Mouse (Mus musculus) ZHBTc4 (cell line): ENCODE measurements around the gene C9orf72.

Source experiments
- DNase-seq: peaks from one replicate; pipeline ENCODE4 v3.0.0-alpha.2; 2011; ENCODE audit warnings: low read depth, low spot score

The C9orf72 gene

DNA sequence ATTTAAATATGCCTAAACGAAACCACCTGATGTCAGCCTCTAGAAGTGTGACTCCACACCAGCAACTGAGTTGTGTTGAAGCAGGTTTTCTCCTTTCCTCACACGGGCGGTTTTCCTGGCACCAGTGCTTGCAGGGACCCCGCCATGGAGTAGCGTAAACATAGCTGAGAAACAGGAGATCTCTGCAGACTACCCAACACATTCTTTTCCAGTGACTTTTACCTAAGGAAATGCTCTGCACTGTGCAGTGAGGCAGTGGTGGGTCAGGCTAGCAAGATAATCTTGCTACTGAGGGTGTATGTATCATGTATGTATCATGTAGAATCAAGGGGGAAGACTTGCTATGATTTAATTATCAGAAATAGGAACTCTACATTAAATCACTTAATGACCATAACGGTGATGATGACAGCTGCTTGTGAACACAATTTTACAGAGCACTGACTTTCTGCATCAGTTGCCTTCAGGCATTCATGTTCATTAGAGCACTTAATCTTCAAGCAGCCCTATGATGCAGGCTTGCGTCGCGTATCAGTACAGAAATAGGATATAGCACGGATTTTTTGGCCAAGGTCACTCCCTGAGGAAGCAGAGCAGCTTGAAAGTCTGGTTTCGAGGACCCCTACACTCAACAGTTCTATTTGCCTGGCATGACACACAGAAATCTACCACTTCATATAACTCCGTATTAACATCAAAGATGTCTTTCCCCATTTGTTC lies 47.9 kb downstream of the C9orf72 start:
- DNase-seq = no peak

DNA sequence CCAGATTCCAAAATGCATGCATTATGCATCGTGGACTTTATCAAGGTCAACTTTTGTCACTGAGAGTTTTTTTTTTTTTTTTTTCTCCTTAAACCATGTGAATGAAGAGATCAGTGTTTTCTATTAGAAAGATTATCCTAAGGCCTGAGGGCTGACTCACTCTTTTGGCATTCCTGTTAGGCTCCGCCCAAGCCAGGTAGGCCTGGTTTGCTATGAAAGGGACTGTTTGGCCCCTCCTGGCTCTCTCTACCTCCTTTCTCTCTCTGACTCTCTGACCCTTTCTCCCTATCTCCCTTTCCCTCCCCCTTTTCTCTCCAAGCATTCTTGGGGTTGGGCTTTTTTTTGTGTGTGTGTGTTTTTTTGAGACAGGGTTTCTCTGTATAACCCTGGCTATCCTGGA lies 50.4 kb downstream of the C9orf72 start:
- DNase-seq = peak; percentile 23

DNA sequence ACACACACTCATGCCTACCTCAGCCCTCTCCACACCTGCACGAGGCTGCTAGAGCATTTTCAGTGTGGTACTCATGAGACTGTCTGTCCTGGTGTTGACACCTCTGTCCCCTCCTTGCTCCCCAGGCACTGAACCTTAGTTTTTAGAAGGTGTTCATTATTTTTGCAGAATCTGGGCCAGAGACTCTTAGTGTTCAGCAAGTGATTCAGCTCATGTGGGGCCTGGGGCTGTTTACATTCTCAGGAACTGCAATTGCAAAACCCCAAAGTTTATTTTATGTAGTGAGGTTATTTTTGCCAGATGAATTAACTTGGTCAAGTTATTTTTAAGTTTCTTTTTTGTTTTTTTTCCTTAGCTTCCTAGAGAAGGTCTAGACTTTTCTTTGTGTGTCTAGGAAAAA lies 52.4 kb downstream of the C9orf72 start:
- no peak for DNase-seq

DNA sequence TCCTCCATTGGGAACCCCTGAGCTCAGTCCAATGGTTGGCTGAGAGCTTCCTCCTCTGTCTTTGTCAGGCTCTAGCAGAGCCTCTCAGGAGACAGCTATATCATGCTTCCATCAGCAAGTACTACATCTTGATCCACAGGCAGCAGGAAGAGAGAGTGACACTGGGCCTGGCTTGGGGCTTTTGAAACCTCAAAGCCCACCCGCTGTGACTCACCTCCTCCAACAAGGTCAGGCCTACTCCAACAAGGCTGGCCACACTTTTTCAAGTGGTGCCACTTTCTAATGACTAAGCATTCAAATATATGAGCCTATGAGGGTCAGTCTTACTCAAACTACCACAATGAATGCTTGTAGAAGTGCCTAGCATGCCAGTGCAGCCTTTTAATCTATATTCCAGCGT lies 53.5 kb downstream of the C9orf72 start:
- peak; percentile 51 for DNase-seq

DNA sequence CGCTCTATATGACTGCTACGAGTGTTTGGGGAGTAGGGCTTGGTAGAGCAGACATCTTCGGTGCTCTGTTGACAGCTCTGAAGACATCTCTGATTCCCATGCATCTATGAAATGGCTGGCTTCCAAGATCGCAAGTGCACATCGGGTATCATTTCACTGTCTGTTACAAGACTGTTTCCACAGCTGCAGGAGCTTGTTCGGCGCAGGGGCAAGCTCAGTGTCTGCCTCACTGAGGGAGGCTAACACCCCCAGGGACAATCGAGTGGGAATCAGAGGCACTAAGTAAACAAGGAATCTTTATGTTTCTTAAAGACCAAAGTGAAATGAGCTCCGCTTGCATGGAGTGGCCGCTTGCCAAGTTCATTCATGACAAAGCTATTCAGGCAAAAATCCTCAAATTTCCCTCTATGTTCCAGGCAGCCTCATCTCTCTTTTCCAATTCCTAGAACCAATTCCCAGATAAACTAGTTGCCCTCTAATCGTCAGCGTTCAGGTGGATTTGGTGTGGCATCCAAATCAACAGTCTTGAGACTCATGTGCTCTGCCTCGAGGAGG lies 56.3 kb downstream of the C9orf72 start:
- no peak for DNase-seq

DNA sequence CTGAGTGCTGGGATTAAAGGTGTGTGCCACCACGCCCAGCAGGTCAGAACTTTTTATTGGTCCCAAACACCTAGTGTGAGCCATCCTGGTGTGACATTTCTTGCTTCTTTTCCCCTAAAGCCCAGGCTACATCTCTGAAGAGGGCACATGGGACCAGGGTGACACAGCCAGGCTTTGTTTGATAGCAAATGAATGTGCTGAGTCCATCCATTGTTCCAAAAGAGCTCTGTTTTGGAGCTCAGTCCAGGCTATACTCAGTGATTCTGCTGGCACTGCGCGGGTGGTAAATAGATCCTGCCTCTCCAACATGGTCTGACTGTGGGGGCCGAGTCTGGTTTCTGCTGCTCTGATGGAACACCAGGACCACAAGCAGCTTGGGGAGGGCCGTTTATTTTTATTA lies 58.1 kb downstream of the C9orf72 start:
- DNase-seq = no peak

DNA sequence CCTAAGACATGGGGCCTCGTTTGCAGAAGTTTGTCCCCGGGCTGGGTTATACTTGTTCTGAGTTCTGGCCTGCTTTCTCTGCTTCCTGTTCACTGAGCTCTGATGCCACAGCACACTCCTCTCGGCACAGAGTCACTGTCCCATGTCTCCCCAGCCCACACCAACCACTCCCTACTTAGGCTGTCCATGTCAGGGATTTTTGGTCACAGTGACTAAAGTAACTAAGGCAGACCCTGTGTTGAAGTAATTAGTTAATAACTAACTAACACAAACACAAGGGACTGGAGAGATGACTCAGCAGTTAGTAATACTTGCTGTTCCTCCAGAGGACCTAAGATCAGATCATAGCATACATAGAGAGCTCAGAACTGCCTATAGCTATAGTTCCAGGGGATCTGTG lies 60.0 kb downstream of the C9orf72 start:
- DNase-seq = no peak

DNA sequence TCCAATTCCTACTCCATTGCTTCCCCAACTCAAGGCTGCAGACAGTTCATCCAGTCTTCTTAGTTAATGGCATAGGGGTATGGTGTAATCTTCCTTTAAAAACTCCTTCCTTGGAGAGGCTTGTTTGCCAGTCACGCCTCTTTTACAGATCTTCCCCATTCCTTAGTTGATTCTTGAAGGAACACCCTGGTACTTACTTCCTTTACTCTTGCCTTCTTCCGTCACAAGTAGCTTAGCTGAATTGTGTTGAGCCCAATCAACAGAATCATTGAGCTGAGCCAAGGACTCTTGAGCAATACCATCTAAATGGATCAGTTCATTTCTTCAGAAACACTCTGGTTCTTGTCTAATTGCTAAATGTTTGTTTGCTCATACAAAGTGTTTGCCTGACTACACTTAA lies 60.7 kb downstream of the C9orf72 start:
- DNase-seq = no peak

DNA sequence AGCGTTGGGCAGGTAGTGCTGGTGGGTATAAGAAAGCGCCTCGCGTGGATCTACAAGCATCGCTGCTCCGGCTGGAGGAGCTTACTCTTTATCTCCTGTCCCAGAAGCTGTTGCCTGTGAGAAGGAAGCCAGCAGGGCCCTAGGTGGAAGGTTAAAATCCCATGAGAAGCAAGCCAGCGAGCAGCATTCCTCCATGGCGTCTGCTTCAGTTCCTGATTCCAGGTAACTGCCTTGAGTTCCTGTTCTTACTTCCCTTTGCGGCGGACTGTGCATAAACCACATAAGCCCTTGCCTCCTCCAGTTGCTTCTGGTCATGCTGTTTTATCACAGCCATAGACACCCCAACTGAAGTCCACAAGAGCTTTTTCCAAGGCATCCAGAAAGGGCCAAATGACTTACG lies 68.2 kb downstream of the C9orf72 start:
- DNase-seq = no peak

DNA sequence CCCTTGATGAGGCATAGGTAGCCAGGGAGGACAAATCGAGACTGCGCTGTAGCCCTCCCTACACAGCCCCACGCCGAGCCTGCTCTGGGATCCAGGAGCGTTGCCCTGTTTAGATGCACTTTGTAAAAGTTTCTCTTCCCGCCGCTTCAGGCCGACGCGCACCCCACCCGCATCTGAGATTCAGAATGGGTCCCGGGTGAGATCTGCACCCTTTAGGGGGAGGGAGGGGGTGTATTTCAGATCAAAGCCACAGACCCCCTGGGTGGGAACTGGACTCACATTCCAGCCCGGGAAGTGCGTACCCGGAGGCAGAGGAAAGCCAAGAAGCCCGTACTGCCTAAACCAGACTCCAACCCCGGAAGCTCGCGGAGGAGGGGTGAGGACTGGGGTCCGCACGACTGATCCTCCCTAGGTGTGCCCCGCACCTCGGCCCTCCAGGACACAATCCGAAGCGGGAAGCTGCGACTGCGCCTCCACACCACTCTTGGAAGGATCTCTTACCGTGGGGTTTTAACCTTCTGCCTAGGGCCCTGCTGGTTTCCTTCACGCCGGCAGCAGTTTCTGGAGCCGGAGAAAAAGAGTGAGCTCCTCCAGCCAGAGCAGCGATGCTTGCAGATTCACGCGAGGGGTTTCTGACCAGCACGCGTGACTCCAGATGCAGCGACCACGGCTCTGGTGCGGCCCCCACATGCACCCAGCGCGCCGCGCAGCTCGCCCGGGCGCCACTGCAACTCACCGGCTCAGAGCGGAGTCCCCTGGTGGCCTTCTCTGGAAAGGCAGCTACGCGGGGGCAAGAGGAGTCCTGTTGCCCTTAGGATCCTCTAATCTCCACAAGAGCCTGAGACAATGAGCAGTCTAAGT lies 69.0 kb downstream of the C9orf72 start, which contains the start of gene Mob3b:
Mob3b (minus strand) TSS at position 734 of the 861 bp plus-strand sequence.
- peak; percentile 94 for DNase-seq

DNA sequence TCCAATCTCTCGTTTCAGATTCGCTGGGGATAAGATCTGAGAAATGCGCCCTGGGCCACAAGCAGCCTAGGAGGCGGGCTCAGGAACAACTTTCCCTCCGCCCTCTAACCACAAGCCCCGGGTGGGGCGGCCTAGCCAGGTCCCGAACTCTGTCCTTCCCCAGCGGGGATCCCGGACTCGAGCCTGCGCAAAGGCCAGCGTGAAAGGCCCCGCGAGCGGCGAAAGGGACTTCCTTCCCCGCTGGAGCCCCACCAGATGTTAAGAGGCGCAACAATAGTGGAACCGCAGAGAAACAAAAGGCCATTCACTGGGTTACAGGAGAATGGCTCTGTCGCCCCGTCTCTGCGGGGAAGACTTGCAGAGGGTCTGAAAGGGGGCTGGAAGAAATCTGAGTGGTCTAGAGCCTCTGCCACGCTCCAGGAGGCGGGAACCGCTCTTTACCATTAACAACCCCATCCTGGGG lies 69.8 kb downstream of the C9orf72 start:
- DNase-seq = peak; percentile 81

DNA sequence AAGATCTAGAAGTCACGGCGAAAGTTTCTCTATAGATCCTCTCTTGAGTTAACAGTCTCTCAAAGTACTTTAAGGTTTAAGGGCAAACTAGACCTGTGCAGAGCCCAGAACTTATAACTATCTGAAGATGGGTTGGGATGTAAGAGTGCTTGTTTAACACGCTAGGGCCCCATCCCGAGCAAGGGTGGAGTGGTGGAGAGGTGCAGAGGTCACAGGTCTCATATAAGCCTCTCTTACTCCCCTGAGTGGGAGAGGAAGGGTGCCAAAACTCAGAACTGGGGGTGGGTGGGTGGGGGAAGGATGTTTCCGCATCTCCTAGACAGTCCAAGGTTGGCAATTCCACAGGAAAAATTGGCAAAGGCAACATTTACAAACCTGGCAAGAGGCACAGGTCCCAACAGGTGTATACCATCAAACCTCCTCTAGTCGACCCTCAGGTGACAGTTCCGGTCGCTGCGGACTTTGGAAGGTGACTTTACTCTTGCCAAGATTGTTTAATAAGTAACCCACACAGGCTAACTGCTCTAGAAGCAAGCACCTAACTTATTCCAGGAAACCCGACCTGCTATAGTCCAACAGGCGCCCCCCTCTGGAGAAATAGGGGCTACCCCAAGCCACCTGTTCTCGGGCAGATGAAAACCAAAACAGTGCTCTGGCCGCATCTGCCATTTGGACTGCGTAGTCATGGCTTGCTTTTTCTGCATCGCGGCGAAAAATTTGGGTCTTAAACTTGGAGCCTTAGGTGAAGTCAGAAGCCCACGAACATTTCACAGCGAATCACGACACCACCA lies 70.6 kb downstream of the C9orf72 start:
- peak; percentile 80 for DNase-seq

DNA sequence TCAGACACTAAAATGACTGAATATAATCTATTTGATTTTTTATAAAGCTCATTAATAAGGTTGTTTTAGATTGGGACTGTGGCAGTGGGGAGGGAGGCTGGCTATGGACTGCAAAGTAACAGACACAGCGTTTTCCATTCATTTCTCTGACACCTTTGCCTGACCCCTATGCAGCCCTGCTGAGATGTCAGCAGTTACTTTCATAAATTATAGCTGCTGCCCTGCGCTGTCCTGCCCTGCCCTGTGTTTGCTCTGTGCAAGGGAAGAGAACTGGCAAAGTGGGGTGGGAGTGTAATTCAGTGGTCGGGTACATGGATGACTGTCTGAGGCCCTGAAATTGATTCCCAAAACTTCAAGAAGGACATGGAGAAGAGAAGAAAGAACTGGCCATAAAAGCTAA lies 71.9 kb downstream of the C9orf72 start:
- no peak for DNase-seq

DNA sequence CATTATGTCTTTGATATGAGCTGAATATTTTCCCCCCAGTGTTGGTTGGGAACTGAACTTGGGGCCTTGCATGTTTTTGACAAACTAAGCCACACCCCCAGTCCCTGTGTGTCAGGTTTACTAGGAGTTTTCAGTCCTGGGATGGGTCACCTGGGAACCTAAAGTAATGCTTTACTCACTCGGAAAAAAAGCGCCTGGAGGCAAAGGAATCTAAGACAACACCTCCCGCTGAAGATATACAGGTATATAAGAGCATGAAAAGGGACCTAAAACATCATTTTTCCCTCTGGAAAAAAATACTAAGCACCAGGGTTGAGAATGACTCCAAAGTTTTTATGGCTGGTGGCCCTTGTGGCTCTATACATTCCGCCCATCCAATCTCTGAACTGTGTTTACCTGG lies 74.2 kb downstream of the C9orf72 start, which contains the start of gene Ifnk:
Ifnk (plus strand) TSS at position 301 of the 400 bp plus-strand sequence.
- no peak for DNase-seq

DNA sequence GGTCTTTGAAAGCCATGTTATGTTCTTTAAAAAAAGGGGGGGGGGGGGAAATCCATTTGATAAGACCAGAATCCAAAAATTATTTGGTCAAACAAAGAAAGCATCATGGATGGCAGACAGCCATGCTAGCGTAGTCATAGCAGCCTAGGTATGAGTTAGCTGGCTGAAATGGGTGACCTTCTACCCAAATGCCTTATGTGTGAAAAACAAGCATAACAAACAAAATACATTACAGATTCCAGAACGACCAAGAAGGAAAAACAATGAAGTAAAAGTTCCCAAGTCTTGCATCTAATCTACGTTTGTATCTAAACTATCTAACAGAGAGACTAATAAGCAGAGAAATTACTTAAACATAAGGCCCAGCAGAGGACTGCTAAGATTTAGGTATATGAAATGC lies 75.3 kb downstream of the C9orf72 start:
- DNase-seq = no peak

DNA sequence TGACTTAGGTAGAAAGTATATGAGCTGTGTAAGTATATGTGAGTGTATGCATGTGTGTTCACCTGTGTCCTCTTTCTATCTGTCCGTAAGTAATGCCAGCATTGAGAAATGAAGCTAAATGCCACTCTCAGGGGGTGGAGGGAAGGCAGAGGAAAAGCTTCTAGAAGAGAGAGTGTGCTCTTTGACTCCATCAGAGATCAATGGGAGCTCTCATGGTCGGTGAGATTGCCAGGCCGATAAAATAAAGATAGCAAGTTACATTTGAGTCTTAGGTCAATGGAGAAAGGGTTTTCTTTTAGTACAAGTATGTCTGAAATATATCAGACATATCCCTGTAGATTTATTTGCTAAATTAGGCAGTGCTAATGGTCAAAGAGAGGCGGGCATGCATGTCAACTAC lies 77.6 kb downstream of the C9orf72 start:
- no peak for DNase-seq

DNA sequence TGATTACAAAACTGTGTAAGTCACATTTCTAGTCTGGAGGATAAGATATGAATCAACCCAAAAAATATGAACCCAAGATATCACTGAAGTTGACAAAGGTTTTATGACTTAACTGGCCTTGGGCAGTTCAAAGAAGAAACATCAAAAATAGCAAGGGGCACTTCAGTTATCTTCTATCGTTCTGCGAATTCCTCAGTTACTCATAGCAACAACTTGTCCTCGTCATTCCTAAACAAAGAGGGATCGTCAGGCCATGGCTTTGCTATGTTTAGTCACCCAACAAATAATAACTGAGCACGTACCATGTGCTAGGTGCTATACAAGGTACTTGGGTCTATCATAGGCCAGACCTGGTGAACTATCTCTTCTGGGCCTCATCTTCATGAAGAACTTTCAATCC lies 79.4 kb downstream of the C9orf72 start:
- DNase-seq = no peak

DNA sequence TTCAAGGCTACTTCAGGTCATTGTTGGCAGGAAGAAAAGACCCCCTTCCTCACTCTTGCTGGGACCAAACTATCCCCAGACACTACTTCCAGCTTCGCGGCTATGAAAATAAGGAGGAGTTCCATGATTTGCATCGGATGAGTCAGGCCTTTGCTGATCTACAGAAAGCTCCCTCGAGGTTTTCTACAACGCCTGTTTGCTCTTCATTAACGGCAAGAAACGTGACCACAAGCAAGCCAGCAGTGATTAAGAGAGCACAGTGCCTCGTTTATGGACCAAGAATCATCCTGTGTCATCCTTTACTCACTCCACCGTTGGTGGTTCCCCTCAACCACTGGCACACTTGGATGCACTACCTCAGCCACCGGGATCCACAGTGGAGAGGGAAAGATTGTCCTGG lies 80.2 kb downstream of the C9orf72 start:
- no peak for DNase-seq

DNA sequence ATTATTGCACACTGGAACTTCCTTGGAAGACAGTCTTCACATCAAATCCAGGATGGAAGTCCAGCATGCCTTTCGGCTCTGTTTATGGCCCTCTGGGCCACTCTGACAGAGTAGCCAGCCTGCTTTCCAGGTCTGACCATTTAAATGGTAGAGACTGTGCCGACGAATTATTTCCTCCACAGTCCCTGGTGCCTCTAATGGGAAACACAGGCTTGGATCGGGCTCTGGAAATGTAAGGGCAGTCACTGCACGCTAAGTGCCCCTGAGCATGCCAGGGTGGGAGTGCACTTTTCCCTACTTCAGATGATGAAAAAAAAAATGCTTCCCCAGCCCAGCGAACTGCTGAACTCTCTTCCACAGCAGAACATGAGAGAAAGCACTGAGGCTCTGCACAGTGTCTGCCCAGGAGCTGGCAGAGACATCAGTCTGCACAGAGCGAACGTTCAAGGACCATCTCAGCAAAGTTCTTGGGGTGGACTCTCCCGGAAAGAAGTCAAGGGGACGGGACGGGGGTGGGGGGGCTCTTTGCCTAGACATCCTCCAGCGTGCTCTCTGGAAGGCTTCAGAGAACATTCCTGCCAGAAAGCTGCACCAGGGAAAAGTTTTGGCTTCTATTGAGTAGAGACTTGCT lies 82.4 kb downstream of the C9orf72 start:
- no peak for DNase-seq
